Mouse (Mus musculus) left cerebral cortex, postnatal 10 days (tissue): ENCODE measurements at regions not wholly inside any gene's neighbourhood (a gene's known extent, or its start where the extent isn't known, plus 50 kb on each side); places are given as distances from the start of the nearest gene placed in this dataset.

Experiments used
- DNase-seq, 2 experiments: peaks; one replicate each; pipeline ENCODE4 v3.0.0; 2021 to 2022; ENCODE audit warnings: low spot score in 2 of 2, mixed read lengths in 1 of 2; ENCODE audit errors: extremely low spot score in 1 of 2
- intact Hi-C: fragments of 180-260 bp; cut with DNase I; formaldehyde crosslinking; loops from one replicate; pipeline ENCODE4 v1.15.1; 2025

- intact Hi-C loops, result no loop called here
- no peak for DNase-seq
Observed at GRCm38 (mm10) chr6:107629376-107629775, 99.8 kb downstream of the Lrrn1 start.

DNA sequence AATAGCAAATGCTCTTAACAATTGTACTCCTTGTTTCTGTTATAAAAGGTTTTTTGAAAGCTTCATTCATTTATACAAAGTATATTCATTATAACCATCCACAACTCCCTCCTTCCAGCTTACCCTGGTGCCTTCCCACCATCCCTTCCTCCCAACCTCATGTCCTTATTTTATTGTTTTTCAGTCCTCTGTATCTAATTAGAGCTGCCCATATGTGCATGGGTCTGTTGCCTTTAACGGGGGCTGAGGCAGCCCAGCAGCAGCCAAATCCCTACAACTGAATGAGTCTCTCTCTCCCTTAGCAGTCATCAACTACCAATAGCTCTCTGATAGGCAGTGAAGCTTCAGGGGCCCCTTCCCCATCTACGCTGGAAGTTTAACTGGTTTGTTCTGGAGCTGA lies 116.2 kb downstream of the Lrrn1 start:
- intact Hi-C loops, result no loop called here
- DNase-seq, result no peak

GRCm38 (mm10) chr6:107653840-107654523 lies 124.4 kb downstream of the Lrrn1 start:
- no peak for DNase-seq
- intact Hi-C loops, result no loop called here

GRCm38 (mm10) chr6:107657805-107658204 lies 128.2 kb downstream of the Lrrn1 start:
- intact Hi-C loops, result no loop called here
- no peak for DNase-seq

- DNase-seq, result no peak
- intact Hi-C loops, result no loop called here
Observed at GRCm38 (mm10) chr6:107661009-107661764, 131.6 kb downstream of the Lrrn1 start.

- no peak for DNase-seq
- intact Hi-C loops, result no loop called here
Observed at GRCm38 (mm10) chr6:107699298-107699697, 169.7 kb downstream of the Lrrn1 start.

GRCm38 (mm10) chr6:107708185-107708584 lies 178.6 kb downstream of the Lrrn1 start:
- DNase-seq, result no peak
- intact Hi-C loops, result loop anchor here (10.0 kb wide), 1 partner anchor 173 kb away; no protein-coding TSS in a partner anchor

DNA sequence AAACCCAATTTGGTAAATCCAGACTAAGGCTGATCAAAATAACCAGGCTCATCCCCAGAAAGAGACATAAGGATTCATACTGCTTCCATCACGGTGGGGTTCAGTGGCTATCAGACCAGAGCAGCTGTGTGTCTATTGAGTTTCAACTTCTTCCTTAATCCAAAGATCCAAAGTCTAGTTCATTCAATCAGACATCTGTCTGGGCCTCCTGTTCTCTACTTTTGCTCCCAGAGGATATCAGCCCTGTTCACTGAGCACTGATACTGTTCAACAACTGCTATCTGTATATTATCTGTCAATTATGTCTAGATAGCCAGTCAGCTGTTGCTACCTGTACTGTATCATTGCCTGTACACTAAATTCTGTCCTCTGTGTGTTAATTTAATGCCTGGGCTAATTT lies 179.0 kb downstream of the Lrrn1 start:
- no peak for DNase-seq
- intact Hi-C loops, result loop anchor here (10.0 kb wide), 1 partner anchor 174 kb away; no protein-coding TSS in a partner anchor

GRCm38 (mm10) chr6:107710360-107710759 lies 180.8 kb downstream of the Lrrn1 start:
- DNase-seq, result peak in 1 of 2 experiments; percentile 24
- intact Hi-C loops, result loop anchor here (5.0 to 10.0 kb wide), 2 partner anchors 344 to 888 kb away; no protein-coding TSS in a partner anchor

DNA sequence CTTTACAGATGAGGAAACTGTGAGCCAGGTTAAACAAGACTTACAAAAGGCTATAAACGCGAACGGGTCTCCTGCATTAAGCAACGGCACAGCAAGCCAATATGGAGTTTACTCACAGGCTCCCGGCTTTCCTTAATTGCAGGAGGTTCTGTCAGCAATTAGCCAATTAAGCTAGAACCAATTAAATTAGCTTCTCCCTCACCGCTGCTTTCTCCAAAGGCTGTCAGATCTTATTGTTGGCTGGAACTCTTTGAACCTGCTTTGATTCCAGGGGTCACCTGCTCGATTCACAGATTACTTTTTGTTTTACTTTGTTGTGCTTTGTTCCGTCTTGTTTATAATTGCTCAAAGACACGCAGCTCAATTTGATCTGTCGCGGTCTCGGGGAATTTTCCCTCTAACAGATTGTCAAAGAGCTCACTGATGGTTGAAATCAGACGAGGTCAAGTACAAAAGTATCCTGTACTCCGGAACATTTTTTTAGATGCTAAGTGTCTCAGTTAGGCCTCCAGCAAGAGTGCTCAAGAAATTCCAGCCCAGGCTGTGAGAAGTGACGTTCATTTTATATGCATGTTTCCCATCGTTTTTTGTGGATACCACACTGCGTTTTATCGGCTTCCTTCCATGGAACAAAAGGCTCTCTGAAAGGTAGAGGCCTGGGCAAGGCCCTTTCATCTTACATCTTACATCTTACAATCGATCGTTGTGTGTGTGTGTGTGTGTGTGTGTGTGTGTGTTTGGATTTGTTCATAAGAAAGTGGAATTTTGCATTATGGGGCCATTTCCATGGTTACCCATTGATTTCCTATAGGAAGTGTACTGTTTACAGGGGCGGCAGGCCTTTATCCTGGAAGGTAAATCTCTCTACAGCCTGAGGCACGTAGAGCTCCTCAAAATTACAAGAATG lies 181.9 kb downstream of the Lrrn1 start:
- intact Hi-C loops, result loop anchor here (5.0 to 10.0 kb wide), 2 partner anchors 343 to 889 kb away; no protein-coding TSS in a partner anchor
- DNase-seq, result no peak

GRCm38 (mm10) chr6:107713051-107713450 lies 183.5 kb downstream of the Lrrn1 start:
- intact Hi-C loops, result loop anchor here (5.0 to 10.0 kb wide), 2 partner anchors 342 to 891 kb away; no protein-coding TSS in a partner anchor
- DNase-seq, result no peak

GRCm38 (mm10) chr6:107717194-107717593 lies 187.6 kb downstream of the Lrrn1 start:
- no peak for DNase-seq
- intact Hi-C loops, result loop anchor here (10.0 kb wide), 1 partner anchor 338 kb away; no protein-coding TSS in a partner anchor

- DNase-seq, result no peak
- intact Hi-C loops, result no loop called here
Observed at GRCm38 (mm10) chr6:107730294-107730693, 200.7 kb downstream of the Lrrn1 start.

DNA sequence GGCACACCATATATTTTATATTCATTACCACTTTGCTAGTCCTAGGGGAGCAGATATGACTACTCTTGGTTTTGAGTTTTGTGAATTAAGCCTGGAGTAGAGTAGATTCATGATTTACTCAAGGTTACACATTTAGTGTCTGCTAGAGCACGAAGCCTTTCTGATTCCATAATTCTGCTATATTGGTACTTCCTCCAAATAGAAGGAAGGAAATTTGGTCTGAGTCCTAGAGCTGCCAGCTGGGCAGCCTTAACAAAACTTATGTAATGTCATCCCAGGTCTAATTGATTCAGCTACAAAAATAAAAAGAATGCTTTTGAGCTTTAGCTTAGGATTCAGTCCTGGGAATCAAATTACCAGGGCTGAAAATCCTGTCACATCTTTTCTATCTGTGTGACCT lies 205.2 kb downstream of the Lrrn1 start:
- intact Hi-C loops, result no loop called here
- no peak for DNase-seq

DNA sequence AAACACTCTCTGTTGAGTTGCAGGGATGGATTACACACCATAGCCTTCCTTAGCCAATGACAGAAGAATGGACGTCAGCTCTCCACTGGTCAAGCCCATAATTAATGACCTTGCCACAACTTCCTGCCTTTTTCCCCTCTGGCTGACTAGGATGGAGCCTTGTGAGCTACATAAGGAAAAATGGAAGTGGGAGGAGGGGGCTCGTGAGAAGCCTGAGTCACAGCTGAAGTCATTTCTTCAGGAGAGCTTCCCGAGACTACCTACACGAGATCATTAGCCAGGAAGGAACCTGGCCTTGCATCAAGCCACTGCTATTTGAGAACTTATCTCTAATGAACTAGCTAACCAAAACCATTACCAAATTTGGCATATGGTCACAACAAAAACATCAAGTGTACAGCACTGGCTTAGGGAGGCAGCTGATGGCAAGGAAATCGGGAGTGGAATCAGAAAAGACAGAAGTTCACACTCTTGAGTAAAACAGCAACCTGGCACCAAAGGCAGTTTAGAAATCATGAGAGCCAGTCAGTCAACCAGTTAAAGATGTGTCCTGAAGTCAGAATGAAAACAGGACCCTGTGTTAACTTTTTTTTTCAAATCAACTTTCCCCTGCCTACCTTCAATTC lies 219.7 kb downstream of the Lrrn1 start:
- no peak for DNase-seq
- intact Hi-C loops, result no loop called here

DNA sequence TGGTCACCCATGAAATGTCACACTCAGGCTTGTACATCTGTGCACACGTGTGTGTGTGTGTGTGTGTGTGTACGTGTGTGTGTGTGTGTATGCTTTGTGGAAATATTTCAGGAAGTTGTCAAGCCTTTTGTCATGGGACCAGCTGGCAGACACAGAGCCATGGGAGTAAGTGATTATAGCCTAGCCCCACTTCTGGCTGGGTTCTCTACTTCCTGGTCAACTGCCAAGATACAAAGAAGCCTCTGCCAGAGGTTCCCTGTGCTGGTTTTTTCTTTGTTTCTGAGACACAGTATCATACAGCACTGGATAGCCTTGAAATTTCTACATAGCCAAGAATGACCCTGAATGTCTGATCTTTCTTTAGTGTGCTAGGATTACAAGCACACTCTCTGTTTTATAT lies 220.2 kb downstream of the Lrrn1 start:
- intact Hi-C loops, result no loop called here
- no peak for DNase-seq

DNA sequence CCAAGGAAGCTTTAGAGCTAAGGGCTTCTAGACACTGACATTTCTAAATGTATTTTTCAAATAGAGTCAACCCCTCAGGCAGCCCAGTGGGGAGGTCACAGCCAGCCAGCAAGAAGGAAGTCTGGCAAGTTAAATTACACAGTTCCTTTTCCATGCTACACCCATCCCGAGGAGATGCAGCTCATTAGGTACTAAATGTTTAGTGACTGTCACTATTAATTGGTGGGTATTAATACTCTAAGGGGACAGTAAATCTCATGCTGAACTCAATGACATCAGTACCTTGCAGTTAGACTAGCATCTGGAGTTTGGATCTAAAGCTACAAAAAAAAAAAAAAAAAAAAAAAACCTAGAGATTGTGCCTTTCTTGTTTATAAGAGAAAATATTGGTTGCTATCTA lies 222.6 kb downstream of the Lrrn1 start:
- DNase-seq, result no peak
- intact Hi-C loops, result no loop called here

DNA sequence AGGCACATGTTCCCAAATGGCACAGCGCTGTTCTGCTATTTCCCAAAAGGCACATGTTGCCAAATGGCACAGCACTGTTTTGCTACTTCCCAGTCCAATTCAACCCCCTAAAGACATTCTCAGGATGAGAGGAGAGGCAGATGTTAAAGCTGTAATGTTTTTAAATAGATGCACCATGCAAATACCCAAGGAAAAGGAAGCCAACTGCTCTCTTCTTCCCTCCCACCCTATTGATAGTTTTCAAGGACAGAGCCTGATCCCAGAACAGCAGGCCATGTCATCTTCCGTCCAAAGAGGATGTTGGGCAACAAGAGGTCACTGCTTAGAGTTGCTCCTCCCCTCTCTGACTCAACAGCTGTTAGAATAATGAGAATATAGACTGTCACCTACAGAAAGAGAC lies 225.6 kb downstream of the Lrrn1 start:
- no peak for DNase-seq
- intact Hi-C loops, result no loop called here
